Mouse (Mus musculus): ENCODE results near the gene Mrpl45. TPM values are rescaled to one million over a fixed set of nuclear protein-coding genes. Genes with fewer than 3 reads are reported as not detected.
A peak's percentile ranks its signal among the peaks of the same experiment; 100 is the strongest.

Mrpl45 gene
- polyA plus RNA-seq, 1 experiment = 40.6 TPM

- H3K4me3 ChIP-seq (replicated peaks; ENCODE audit: insufficient read depth, low read depth, low read length) = no peak overlapping the region
- H3K27me3 ChIP-seq (ENCODE audit: control insufficient read depth, insufficient read depth, low read length) = no peaks in the 10 kb centered on the region
- no peak for DNase-seq
- WGBS = 78% methylated on average over 9 of the region's 9 CpGs
- TF ChIP-seq POLR2A (IDR thresholded peaks at IDR 0.05; ENCODE audit: borderline replicate concordance, insufficient read depth, low read length) = no peak
- TF ChIP-seq CTCF (IDR thresholded peaks at IDR 0.05; ENCODE audit: borderline replicate concordance, insufficient read depth, low read depth, low read length) = no peak
- H3K4me1 ChIP-seq (ENCODE audit: control insufficient read depth, insufficient read depth, low read length) = no peaks in the 10 kb centered on the region
- H3K27ac ChIP-seq (ENCODE audit: insufficient read depth, low read length) = no peak overlapping the region
These were observed 29.4 kb upstream of the Mrpl45 start for GRCm38 (mm10) chr11:97285852-97286775.

DNA sequence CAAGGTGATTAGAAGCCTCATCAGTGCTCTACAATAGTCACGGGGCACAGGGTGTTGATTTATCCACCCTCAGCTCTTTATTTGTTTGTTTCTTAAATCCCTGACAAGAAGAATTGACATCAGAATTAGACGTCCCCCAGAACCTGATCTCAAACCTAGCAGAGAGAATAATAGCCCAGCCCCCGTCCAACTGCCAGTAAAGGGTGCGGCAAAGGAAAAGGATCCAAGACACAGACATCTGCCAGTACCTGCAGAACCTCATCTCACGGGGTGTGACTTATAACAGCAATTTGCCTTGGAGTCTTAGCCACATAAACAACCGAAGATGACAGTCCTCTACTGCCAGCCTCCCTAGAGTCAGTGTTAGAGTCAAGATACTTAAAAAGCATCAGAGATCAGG is 28.5 kb upstream of the Mrpl45 start:
- Histone ChIP-seq H3K27ac (ENCODE audit: insufficient read depth, low read length) (no peak overlapping the region), H3K27me3 (ENCODE audit: control insufficient read depth, insufficient read depth, low read length) (no peaks in the 10 kb centered on the region), H3K4me3 (replicated peaks; ENCODE audit: insufficient read depth, low read depth, low read length) (no peak overlapping the region), H3K4me1 (ENCODE audit: control insufficient read depth, insufficient read depth, low read length) (no peaks in the 10 kb centered on the region)
- DNase-seq = no peak
- TF ChIP-seq POLR2A (IDR thresholded peaks at IDR 0.05; ENCODE audit: borderline replicate concordance, insufficient read depth, low read length) (no peak), CTCF (IDR thresholded peaks at IDR 0.05; ENCODE audit: borderline replicate concordance, insufficient read depth, low read depth, low read length) (no peak)
- WGBS = 67% methylated on average over 6 of the region's 6 CpGs

DNA sequence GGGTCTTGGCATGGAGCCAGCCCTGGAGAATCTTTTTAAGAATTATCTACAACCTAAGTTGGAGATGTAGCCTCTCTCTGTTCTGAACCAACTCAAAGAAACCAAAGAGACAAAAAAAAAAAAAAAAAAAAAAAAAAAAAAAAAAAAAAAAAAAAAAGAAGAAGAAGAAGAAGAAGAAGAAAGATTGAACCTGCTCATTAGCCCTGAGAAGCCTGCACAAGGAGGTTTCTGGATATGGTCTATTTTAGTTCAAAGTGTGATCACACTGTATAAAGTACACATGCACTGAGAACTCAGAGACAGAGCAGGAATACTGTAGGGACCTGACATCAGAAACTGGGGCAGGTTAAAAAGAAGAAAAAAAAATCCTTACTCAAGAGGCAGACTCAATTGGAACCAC is 27.9 kb upstream of the Mrpl45 start:
- no peak for DNase-seq
- H3K27me3 ChIP-seq (ENCODE audit: control insufficient read depth, insufficient read depth, low read length) = no peaks in the 10 kb centered on the region
- no peak overlapping the region for H3K27ac ChIP-seq (ENCODE audit: insufficient read depth, low read length)
- TF ChIP-seq CTCF (IDR thresholded peaks at IDR 0.05; ENCODE audit: borderline replicate concordance, insufficient read depth, low read depth, low read length) (no peak), POLR2A (IDR thresholded peaks at IDR 0.05; ENCODE audit: borderline replicate concordance, insufficient read depth, low read length) (no peak)
- H3K4me1 ChIP-seq (ENCODE audit: control insufficient read depth, insufficient read depth, low read length) = no peaks in the 10 kb centered on the region
- no peak overlapping the region for H3K4me3 ChIP-seq (replicated peaks; ENCODE audit: insufficient read depth, low read depth, low read length)

DNA sequence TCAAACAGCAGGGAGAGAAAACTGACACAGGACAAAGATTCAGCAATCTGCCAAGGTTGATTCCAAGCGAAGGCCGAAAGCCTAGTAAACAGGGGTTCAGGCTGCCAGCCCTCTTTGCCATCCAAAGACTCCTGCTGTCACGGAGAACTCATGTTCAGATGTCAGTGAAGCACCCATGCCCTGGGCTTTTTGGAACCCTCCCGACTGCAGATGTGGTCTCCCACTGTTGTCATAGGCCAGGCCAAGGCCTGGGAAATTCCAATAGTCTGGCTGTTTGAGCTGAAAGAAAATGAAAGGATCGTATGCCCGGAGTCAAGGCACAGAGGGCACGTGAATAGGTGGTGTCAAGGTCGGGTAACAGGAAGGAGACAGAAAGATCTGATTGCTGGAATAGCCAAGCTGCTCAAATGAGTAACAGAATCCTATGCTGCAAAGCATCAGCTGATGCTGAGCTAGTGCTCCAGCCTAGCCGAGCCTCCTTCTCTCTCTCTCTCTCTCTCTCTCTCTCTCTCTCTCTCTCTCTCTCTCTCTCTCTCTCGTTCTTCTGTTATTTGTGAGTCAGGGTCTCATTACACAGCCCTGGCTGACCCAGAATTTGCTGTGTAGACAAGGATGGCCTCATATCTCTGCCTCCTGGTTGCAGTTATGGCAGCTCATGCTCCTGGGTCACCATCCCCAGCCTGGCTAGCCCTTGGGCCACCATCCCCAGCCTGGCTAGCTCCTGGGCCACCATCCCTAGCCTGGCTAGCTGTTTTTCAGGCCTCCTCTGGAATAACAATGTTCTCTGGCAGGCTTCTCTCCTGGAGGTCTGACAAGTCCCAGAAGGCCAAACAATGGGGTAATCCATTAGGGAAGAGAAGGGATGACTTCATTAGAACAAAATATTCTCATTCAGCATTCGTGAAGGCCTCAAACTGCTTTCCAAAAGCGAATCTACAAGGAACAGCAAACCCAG is 26.0 kb upstream of the Mrpl45 start:
- 36% methylated on average over 12 of the region's 12 CpGs for WGBS
- no peaks in the 10 kb centered on the region for H3K27me3 ChIP-seq (ENCODE audit: control insufficient read depth, insufficient read depth, low read length)
- TF ChIP-seq POLR2A (IDR thresholded peaks at IDR 0.05; ENCODE audit: borderline replicate concordance, insufficient read depth, low read length) = no peak
- TF ChIP-seq CTCF (IDR thresholded peaks at IDR 0.05; ENCODE audit: borderline replicate concordance, insufficient read depth, low read depth, low read length) = no peak
- H3K4me3 ChIP-seq (replicated peaks; ENCODE audit: insufficient read depth, low read depth, low read length) = no peak overlapping the region
- peak in 1 of 2 experiments; percentile 46 for DNase-seq
- no peaks in the 10 kb centered on the region for H3K4me1 ChIP-seq (ENCODE audit: control insufficient read depth, insufficient read depth, low read length)
- peak overlapping the region; percentile 55; the same call in 1 of the 2 replicates for H3K27ac ChIP-seq (ENCODE audit: insufficient read depth, low read length)

DNA sequence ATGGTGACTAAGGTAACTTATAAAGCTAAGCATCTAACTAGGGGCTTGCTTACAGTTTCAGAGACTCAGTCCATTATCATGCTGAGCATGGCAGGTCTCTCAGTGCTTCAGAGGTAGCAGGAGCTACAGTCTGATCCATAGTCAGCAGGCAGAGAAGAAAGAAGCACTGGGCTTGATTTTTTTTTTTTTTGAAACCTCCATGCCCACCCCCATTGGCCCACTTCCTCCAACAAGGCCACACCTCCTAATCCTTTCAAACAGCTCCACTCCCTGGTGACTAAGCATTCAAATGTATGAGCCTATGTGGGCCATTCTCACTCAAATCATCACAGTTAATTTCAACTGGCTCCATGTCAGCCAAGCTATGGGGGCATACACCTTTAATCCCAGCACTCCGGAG is 22.8 kb upstream of the Mrpl45 start:
- no peak for TF ChIP-seq CTCF (IDR thresholded peaks at IDR 0.05; ENCODE audit: borderline replicate concordance, insufficient read depth, low read depth, low read length)
- no peak for TF ChIP-seq POLR2A (IDR thresholded peaks at IDR 0.05; ENCODE audit: borderline replicate concordance, insufficient read depth, low read length)
- Histone ChIP-seq H3K27me3 (ENCODE audit: control insufficient read depth, insufficient read depth, low read length) (no peaks in the 10 kb centered on the region), H3K4me1 (ENCODE audit: control insufficient read depth, insufficient read depth, low read length) (no peaks in the 10 kb centered on the region), H3K4me3 (replicated peaks; ENCODE audit: insufficient read depth, low read depth, low read length) (no peak overlapping the region), H3K27ac (ENCODE audit: insufficient read depth, low read length) (no peak overlapping the region)
- no peak for DNase-seq
- 96% methylated on average over 1 of the region's 1 CpGs for WGBS

GRCm38 (mm10) chr11:97296542-97296941 is 19.0 kb upstream of the Mrpl45 start:
- H3K4me3 ChIP-seq (replicated peaks; ENCODE audit: insufficient read depth, low read depth, low read length) = no peak overlapping the region
- no peaks in the 10 kb centered on the region for H3K27me3 ChIP-seq (ENCODE audit: control insufficient read depth, insufficient read depth, low read length)
- H3K27ac ChIP-seq (ENCODE audit: insufficient read depth, low read length) = no peak overlapping the region
- WGBS = 48% methylated on average over 4 of the region's 4 CpGs
- no peak for DNase-seq
- H3K4me1 ChIP-seq (ENCODE audit: control insufficient read depth, insufficient read depth, low read length) = no peaks in the 10 kb centered on the region
- TF ChIP-seq POLR2A (IDR thresholded peaks at IDR 0.05; ENCODE audit: borderline replicate concordance, insufficient read depth, low read length) = no peak
- TF ChIP-seq CTCF (IDR thresholded peaks at IDR 0.05; ENCODE audit: borderline replicate concordance, insufficient read depth, low read depth, low read length) = no peak

DNA sequence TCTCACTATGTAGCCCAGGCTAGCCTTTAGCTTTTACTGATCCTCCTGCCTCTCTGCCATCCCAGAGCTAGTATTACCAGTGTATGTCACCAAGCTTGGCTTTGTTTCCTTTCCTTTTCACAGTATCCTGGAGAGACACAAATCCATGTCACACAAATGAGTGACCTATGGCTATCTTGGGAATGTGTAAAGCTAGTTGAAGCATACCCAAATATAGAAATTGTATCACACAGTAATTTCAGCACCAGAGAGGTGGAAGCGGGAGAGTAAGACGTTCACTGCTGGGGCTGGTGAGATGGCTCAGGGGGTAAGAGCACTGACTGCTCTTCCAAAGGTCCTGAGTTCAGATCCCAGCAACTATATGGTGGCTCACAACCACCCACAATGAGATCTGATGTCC is 15.6 kb upstream of the Mrpl45 start:
- H3K4me3 ChIP-seq (replicated peaks; ENCODE audit: insufficient read depth, low read depth, low read length) = no peak overlapping the region
- 94% methylated on average over 2 of the region's 2 CpGs for WGBS
- H3K27me3 ChIP-seq (ENCODE audit: control insufficient read depth, insufficient read depth, low read length) = no peaks in the 10 kb centered on the region
- no peak for DNase-seq
- no peak overlapping the region for H3K27ac ChIP-seq (ENCODE audit: insufficient read depth, low read length)
- TF ChIP-seq CTCF (IDR thresholded peaks at IDR 0.05; ENCODE audit: borderline replicate concordance, insufficient read depth, low read depth, low read length) = no peak
- H3K4me1 ChIP-seq (ENCODE audit: control insufficient read depth, insufficient read depth, low read length) = no peaks in the 10 kb centered on the region
